Mouse (Mus musculus) brain, embryonic 18.5 days (tissue): ENCODE measurements at regions not wholly inside any gene's neighbourhood (a gene's known extent, or its start where the extent isn't known, plus 50 kb on each side); places are given as distances from the start of the nearest gene placed in this dataset.

Experiments used
- DNase-seq: peaks from one replicate; pipeline ENCODE4 v3.0.0-alpha.2; 2012; ENCODE audit warnings: low read depth, low spot score

DNA sequence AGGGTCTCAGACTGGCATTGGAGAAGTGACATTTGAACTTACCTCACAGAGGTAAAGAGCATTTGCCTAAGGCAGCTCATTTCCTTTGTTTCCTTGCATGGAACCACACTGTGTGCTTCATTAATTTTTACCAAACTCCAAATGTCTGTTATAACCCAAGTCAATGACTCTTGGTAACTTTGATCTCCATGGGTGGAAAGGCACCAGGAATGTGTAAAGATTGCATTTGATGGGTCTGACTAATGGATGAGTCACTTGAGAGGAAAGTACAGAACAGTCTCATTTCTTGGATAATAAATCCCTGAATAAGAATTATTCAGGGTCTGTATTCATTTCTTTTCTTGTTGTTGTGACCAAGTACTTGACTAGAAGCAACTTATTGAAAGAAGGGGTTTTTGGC lies 97.3 kb upstream of the Rab11fip2 start:
- DNase-seq = no peak

- DNase-seq = no peak
Observed at GRCm38 (mm10) chr19:60032667-60033066, 89.2 kb upstream of the Rab11fip2 start.

DNA sequence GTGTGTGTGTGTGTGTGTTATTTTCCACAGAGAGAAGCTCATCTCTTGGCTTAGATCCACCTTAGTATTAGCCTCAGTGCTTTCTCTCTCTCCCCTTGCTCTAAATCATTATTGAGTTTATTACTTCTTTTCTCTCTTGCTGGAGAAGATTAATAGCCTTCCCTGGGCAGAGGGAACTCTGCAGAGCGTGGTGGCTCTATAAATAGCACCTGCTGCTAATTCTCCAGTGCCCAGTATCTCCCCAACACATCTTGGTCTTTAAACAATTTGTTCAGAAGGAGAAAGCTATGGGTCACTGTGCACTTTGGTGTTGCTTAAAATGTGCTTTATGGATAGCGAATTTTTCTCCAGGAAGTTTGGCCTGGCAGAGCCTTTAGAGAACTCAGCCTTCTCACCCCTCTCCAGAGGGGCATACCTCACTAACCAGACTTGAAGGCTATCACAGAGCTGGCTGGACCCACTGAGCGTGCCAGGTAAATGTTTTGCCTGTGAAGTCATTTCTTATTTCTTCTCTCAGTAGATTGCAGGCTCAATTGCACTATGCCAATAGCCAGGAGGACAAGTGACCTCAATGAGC lies 86.8 kb upstream of the Rab11fip2 start:
- no peak for DNase-seq

GRCm38 (mm10) chr19:60029720-60030119 lies 86.3 kb upstream of the Rab11fip2 start:
- no peak for DNase-seq

- no peak for DNase-seq
Observed at GRCm38 (mm10) chr19:60015614-60016300, 72.3 kb upstream of the Rab11fip2 start.

GRCm38 (mm10) chr19:59995557-59995956 lies 52.1 kb upstream of the Rab11fip2 start:
- DNase-seq = no peak
